Mouse (Mus musculus): ENCODE results near the gene Snx4. TPM values are rescaled to one million over a fixed set of nuclear protein-coding genes. Genes with fewer than 3 reads are reported as not detected.
"Not testable (repeated sequence)": the region's sequence is repeated elsewhere in the genome, so short reads cannot be mapped to it uniquely, and the experiment has no call there.

Snx4 gene
- 82.7 and 84.4 TPM in 2 replicates for polyA plus RNA-seq (2015; fragmentation: Nextera tagmentation; extraction: Ambion mirVana)

- H3K27ac ChIP-seq (replicated peaks), result peak within 1 kb of the TSS; percentile 84
- ATAC-seq (ENCODE audit: low FRiP score, low read depth), result peak; percentile 96
- peak within 1 kb of the TSS; percentile 96 for H3K4me3 ChIP-seq
- H3K4me2 ChIP-seq, result peak within 1 kb of the TSS; percentile 68
- no peaks in the 10 kb centered on the region for H3K27me3 ChIP-seq
- peak within 1 kb of the TSS; percentile 96 for H3K9ac ChIP-seq
- no peaks in the 10 kb centered on the region for H3K9me3 ChIP-seq
- WGBS, result under 1% methylated on average over 72 of the region's 72 CpGs
- peaks cover 3% of the 10 kb centered on the region; the same call in 1 of the 2 replicates for H3K36me3 ChIP-seq
- peaks cover 30% of the 10 kb centered on the region for H3K4me1 ChIP-seq (replicated peaks)
Observed at GRCm38 (mm10) chr16:33251194-33252051, at the start of gene Snx4. Gene Snx4 (plus strand): TSS chr16:33251442.

DNA sequence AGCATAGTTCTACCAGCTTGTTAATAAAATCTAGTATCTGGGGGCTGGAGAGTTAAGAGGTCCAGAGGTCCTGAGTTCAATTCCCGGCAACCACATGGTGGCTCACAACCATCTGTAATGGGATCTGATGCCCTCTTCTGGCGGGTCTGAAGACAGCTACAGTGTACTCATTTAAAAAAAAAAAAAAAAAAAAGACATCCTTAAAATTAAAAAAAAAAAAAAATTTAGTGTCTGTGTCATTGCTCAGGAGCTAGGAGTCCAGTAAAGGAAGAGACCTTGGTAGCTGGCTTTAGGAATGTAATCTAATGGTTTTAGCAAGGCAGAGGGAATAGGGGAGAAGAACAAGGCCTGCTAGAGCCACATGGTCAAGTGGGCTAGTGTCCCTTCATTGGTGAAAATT is 40.4 kb upstream of the Snx4 start:
- ATAC-seq (ENCODE audit: low FRiP score, low read depth), result no peak
- Histone ChIP-seq H3K36me3 (peaks cover 41% of the 10 kb centered on the region), H3K27me3 (no peaks in the 10 kb centered on the region), H3K4me3 (no peak overlapping the region), H3K4me1 (replicated peaks) (no peaks in the 10 kb centered on the region), H3K9ac (no peak overlapping the region), H3K4me2 (no peak overlapping the region), H3K27ac (replicated peaks) (no peak overlapping the region), H3K9me3 (no peaks in the 10 kb centered on the region)
- 88% methylated on average over 2 of the region's 2 CpGs for WGBS

DNA sequence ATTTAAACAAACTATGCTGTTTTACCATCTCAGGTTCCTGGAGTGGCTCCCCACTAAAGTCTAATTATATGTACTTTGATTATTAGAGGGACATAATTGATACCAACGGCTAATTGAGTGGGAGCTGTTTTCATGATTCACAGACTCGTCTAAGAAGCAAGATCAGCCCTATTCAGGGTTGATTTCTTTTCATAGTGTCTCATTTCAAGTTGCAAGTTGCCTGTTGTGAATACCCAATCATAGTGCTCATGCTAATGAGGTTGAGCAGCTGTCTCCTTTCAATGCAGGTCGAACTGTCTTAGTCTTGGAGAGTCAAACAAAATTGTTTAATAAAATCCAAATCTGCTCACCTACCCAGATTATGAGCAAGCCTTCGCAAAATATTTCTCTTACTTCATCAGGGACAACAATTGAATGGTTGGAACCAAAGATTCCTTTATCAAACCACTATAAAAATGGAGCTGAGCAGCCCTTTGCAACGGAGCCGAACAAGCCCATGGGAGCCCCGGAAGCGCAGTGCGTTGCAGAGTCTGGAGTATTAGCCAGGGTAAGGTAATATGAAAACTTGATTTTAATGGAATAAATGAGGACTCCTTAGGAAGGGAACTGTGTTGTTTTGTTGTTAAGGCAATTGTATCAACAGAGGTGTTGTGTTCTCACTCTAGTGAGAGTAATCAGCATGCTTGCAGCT is 34.8 kb upstream of the Snx4 start:
- no peaks in the 10 kb centered on the region for H3K27me3 ChIP-seq
- no peak overlapping the region for H3K9ac ChIP-seq
- H3K36me3 ChIP-seq, result peaks cover 16% of the 10 kb centered on the region
- H3K27ac ChIP-seq (replicated peaks), result no peak overlapping the region
- H3K4me2 ChIP-seq, result no peak overlapping the region
- no peak for ATAC-seq (ENCODE audit: low FRiP score, low read depth)
- no peaks in the 10 kb centered on the region for H3K4me1 ChIP-seq (replicated peaks)
- no peaks in the 10 kb centered on the region for H3K9me3 ChIP-seq
- H3K4me3 ChIP-seq, result no peak overlapping the region
- WGBS, result 57% methylated on average over 9 of the region's 9 CpGs

GRCm38 (mm10) chr16:33217553-33218085 is 33.6 kb upstream of the Snx4 start:
- not testable (repeated sequence) for H3K4me3 ChIP-seq; H3K27ac ChIP-seq (replicated peaks); H3K9ac ChIP-seq; H3K9me3 ChIP-seq; H3K27me3 ChIP-seq; ATAC-seq (ENCODE audit: low FRiP score, low read depth); H3K4me1 ChIP-seq (replicated peaks); H3K4me2 ChIP-seq
- 70% methylated on average over 3 of the region's 3 CpGs for WGBS
- peaks cover 17% of the 10 kb centered on the region for H3K36me3 ChIP-seq

GRCm38 (mm10) chr16:33222482-33222881 is 28.8 kb upstream of the Snx4 start:
- Histone ChIP-seq H3K4me2 (no peak overlapping the region), H3K36me3 (peaks cover 31% of the 10 kb centered on the region), H3K27ac (replicated peaks) (no peak overlapping the region), H3K9ac (no peak overlapping the region), H3K4me3 (no peak overlapping the region), H3K27me3 (no peaks in the 10 kb centered on the region), H3K4me1 (replicated peaks) (no peaks in the 10 kb centered on the region), H3K9me3 (no peaks in the 10 kb centered on the region)
- no peak for ATAC-seq (ENCODE audit: low FRiP score, low read depth)
- 89% methylated on average over 3 of the region's 3 CpGs for WGBS

- 93% methylated on average over 5 of the region's 5 CpGs for WGBS
- peaks cover 46% of the 10 kb centered on the region for H3K36me3 ChIP-seq
- no peak for ATAC-seq (ENCODE audit: low FRiP score, low read depth)
Observed at GRCm38 (mm10) chr16:33224381-33224780, 26.9 kb upstream of the Snx4 start.

DNA sequence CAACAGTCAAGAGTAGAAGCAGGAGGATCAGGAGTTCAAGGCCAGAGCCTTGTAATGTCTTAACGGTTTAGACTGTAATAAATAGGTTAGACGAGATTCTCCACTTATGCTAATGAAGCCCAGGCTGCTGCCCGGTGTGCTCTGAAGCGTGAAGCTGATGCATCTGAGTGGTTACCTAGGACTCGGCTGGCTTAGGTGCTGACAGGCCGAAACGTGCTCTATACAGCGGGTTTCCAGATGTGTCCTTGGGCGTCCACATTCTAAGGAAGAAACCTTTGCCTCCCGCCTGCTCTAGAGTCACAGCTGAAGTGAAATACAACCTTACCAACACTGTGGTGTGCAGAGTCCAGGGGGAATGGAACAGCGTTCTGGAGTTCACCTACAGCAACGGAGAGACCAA is 17.1 kb upstream of the Snx4 start:
- peaks cover 26% of the 10 kb centered on the region for H3K36me3 ChIP-seq
- no peaks in the 10 kb centered on the region for H3K4me1 ChIP-seq (replicated peaks)
- 67% methylated on average over 12 of the region's 12 CpGs for WGBS
- no peaks in the 10 kb centered on the region for H3K27me3 ChIP-seq
- no peak overlapping the region for H3K4me2 ChIP-seq
- no peak overlapping the region for H3K4me3 ChIP-seq
- no peaks in the 10 kb centered on the region for H3K9me3 ChIP-seq
- no peak overlapping the region for H3K9ac ChIP-seq
- no peak overlapping the region for H3K27ac ChIP-seq (replicated peaks)
- ATAC-seq (ENCODE audit: low FRiP score, low read depth), result no peak

More at GRCm38 (mm10) chr16:33224381-33224780, 26.9 kb upstream of the Snx4 start:
- Histone ChIP-seq H3K4me1 (replicated peaks) (no peaks in the 10 kb centered on the region), H3K9me3 (no peaks in the 10 kb centered on the region), H3K4me3 (no peak overlapping the region), H3K27me3 (no peaks in the 10 kb centered on the region), H3K4me2 (no peak overlapping the region), H3K9ac (no peak overlapping the region), H3K27ac (replicated peaks) (no peak overlapping the region)

DNA sequence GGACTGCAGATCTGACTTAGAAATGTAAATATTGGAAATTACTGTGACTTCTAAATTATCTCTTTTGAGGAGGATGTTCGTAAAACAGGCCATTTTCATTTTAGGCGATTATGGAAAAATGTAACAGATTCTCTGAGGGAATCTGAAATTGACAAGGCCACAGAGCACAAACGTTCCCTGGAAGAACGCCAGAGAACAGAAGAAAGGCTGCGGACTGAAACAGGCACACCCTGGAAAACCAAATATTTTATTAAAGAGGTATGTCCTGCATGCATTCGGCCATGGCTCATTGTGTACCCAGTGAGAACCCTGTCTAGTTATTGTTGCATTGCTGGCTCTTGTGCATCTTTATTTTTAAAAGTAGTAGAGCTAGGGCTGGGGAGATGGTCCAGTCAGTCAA is 15.1 kb upstream of the Snx4 start:
- WGBS, result 78% methylated on average over 6 of the region's 6 CpGs

DNA sequence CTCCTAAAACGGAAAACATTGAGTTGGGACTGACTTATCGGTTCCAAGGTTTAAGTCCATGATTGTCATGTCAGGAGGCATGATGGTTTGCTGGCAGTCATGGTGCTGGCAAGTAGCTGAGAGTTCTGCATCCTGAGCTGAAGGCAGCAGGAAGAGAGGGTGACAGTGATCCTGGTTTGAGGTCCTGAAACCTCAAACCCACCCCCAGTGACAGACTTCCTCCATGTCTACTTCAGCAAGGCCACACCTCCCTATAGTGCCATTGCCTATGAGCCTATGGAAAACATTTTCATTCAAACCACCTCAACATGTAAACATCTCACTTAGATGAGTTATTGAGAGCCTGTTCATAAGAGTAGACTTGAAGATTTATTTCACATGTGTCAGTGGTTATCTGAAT is 11.9 kb upstream of the Snx4 start:
- Histone ChIP-seq H3K9ac (no peak overlapping the region), H3K36me3 (peaks cover 50% of the 10 kb centered on the region), H3K4me2 (no peak overlapping the region), H3K27ac (replicated peaks) (no peak overlapping the region), H3K27me3 (no peaks in the 10 kb centered on the region), H3K9me3 (no peaks in the 10 kb centered on the region), H3K4me1 (replicated peaks) (no peaks in the 10 kb centered on the region), H3K4me3 (no peak overlapping the region)
- 95% methylated on average over 2 of the region's 2 CpGs for WGBS
- ATAC-seq (ENCODE audit: low FRiP score, low read depth), result no peak

More for the DNA sequence above, 15.1 kb upstream of the Snx4 start:
- Histone ChIP-seq H3K27me3 (no peaks in the 10 kb centered on the region), H3K27ac (replicated peaks) (no peak overlapping the region), H3K9me3 (no peaks in the 10 kb centered on the region), H3K9ac (no peak overlapping the region), H3K4me1 (replicated peaks) (no peaks in the 10 kb centered on the region), H3K4me3 (no peak overlapping the region), H3K36me3 (peaks cover 25% of the 10 kb centered on the region), H3K4me2 (no peak overlapping the region)
- ATAC-seq (ENCODE audit: low FRiP score, low read depth), result no peak

DNA sequence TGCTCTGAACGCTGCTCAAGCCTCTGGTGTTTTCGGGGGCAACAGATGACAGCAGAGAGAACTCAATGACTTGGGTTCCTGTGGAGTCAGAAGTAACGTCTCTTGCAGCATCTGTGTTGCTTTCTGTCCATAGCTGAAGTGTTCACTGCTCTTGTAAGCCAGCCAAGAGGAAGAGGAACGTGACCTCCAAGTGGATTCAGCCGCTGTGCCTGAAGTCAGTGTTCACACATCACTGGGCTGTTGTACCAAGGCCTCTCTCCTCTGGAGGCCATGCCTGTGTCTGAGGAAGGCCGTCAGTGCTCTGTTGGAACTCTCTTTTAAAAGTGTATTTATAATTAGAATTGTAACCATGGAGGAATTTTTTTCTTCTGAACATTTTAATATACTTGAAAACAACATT is 9.2 kb upstream of the Snx4 start:
- Histone ChIP-seq H3K36me3 (peaks cover 44% of the 10 kb centered on the region), H3K4me2 (no peak overlapping the region), H3K4me1 (replicated peaks) (no peaks in the 10 kb centered on the region), H3K4me3 (no peak overlapping the region), H3K27ac (replicated peaks) (no peak overlapping the region), H3K9ac (no peak overlapping the region), H3K9me3 (no peaks in the 10 kb centered on the region), H3K27me3 (no peaks in the 10 kb centered on the region)
- 80% methylated on average over 6 of the region's 6 CpGs for WGBS
- no peak for ATAC-seq (ENCODE audit: low FRiP score, low read depth)

DNA sequence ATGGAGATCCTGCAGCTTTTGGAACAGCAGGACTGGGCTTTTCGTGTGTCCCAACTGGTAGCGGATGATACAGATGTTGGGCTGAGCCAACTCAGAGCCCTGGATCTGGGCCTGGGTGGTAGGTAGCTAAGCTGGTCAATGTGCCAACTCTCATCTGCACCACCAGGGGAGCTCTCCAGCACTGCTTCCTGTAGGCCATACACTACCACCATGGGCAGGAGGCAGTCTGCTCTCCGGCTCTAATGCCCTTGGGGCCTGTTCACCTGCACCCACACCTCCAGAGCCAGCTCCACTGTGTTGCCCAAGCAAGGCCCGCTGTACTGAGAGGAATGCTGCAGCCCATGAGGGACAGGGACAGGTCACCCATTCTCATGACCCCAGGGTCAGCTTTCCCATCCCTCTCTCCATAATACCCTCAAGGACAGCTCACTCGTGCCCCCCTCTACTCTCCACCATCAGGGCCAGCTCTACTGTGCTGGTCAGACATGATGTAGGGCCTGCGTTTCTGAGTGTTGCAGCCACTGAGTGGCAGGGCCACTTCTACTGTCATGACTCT is 7.0 kb upstream of the Snx4 start:
- H3K27me3 ChIP-seq, result no peaks in the 10 kb centered on the region
- H3K4me1 ChIP-seq (replicated peaks), result no peaks in the 10 kb centered on the region
- H3K9ac ChIP-seq, result no peak overlapping the region
- no peak overlapping the region for H3K27ac ChIP-seq (replicated peaks)
- H3K9me3 ChIP-seq, result no peaks in the 10 kb centered on the region
- H3K4me2 ChIP-seq, result no peak overlapping the region
- no peak overlapping the region for H3K4me3 ChIP-seq
- ATAC-seq (ENCODE audit: low FRiP score, low read depth), result peak; percentile 43; the same call in 1 of the 2 replicates
- peaks cover 31% of the 10 kb centered on the region for H3K36me3 ChIP-seq
- 93% methylated on average over 6 of the region's 6 CpGs for WGBS

GRCm38 (mm10) chr16:33244933-33245470 is 6.2 kb upstream of the Snx4 start:
- 89% methylated on average over 9 of the region's 9 CpGs for WGBS
- H3K4me2 ChIP-seq, result no peak overlapping the region
- ATAC-seq (ENCODE audit: low FRiP score, low read depth), result no peak

More at GRCm38 (mm10) chr16:33244933-33245470, 6.2 kb upstream of the Snx4 start:
- Histone ChIP-seq H3K27me3 (no peaks in the 10 kb centered on the region), H3K27ac (replicated peaks) (no peak overlapping the region), H3K9ac (no peak overlapping the region), H3K36me3 (peaks cover 31% of the 10 kb centered on the region), H3K9me3 (no peaks in the 10 kb centered on the region), H3K4me1 (replicated peaks) (no peaks in the 10 kb centered on the region), H3K4me3 (no peak overlapping the region)

Measured in hindbrain, embryonic 15.5 days (tissue).